ENCODE assay signal across 20 mouse cellular contexts in genomic region chr6:65600887-65601286, GRCm38 (mm10).
A peak's percentile ranks its signal among the peaks of the same experiment; 100 is the strongest.
DNase-seq lines count a peak whose midpoint lies in the region; ATAC-seq and TF ChIP-seq lines count a peak whose summit lies in the region.
"Had no signal": no experiment of that assay in that cellular context is flagged by ENCODE, and none has a peak within 500 bp of the region (broad histone marks: within the 10 kb centered on the region; RNA-seq: fewer than 3 reads in every experiment).

No protein-coding gene starts in this region.

- peak; percentile 77 for ATAC-seq in lung, embryonic 14.5 days (ENCODE audit: insufficient read depth)
- ATAC-seq in lung, embryonic 16.5 days (ENCODE audit: low read depth) = peak; percentile 65
- ATAC-seq: forebrain, embryonic 14.5 days had no signal

- peaks cover 4% of the 10 kb centered on the region for H3K4me1 ChIP-seq in lung, embryonic 14.5 days (ENCODE audit: insufficient read depth)
- H3K4me1 ChIP-seq in lung, embryonic 16.5 days (replicated peaks; ENCODE audit: control insufficient read depth, insufficient read depth, low read length) = peaks cover 2% of the 10 kb centered on the region; the same call in 1 of the 2 replicates
- H3K4me1 ChIP-seq: embryonic facial prominence, embryonic 13.5 days; embryonic facial prominence, embryonic 15.5 days had no signal

- H3K27me3 ChIP-seq in lung, embryonic 14.5 days (ENCODE audit: insufficient read depth, low read length) = no peaks in the 10 kb centered on the region
- H3K27me3 ChIP-seq in lung, embryonic 16.5 days (ENCODE audit: control insufficient read depth, insufficient read depth, low read depth, low read length) = no peaks in the 10 kb centered on the region
- H3K27me3 ChIP-seq: embryonic facial prominence, embryonic 13.5 days; embryonic facial prominence, embryonic 15.5 days; forebrain, embryonic 12.5 days had no signal

- H3K36me3 ChIP-seq in lung, embryonic 14.5 days (ENCODE audit: insufficient read depth) = no peaks in the 10 kb centered on the region
- H3K36me3 ChIP-seq in lung, embryonic 16.5 days (ENCODE audit: control insufficient read depth, insufficient read depth, low read length) = no peaks in the 10 kb centered on the region
- H3K36me3 ChIP-seq: embryonic facial prominence, embryonic 13.5 days; embryonic facial prominence, embryonic 15.5 days; forebrain, embryonic 10.5 days; forebrain, embryonic 12.5 days had no signal

- H3K27ac ChIP-seq in lung, embryonic 14.5 days (ENCODE audit: low read depth) = peak overlapping the region; percentile 27; the same call in 1 of the 2 replicates
- peak overlapping the region; percentile 55 for H3K27ac ChIP-seq in lung, embryonic 16.5 days (ENCODE audit: low read length)
- H3K27ac ChIP-seq: embryonic facial prominence, embryonic 13.5 days; embryonic facial prominence, embryonic 15.5 days; forebrain, embryonic 10.5 days; forebrain, embryonic 12.5 days had no signal

- DNase-seq in lung, embryonic 14.5 days = peak; percentile 60
- no peak for DNase-seq in lung, postnatal 14 days
- no peak for DNase-seq in lung, postnatal 10 days
- DNase-seq in naive thymus-derived CD4-positive, alpha-beta T cell, adult 2 months (ENCODE audit: low read depth) = peak; percentile 27
- DNase-seq in left cerebral cortex, adult 8-10 months (ENCODE audit: low spot score in 2 of 2) = no peak
- DNase-seq: adrenal gland, adult 2 months; adrenal gland, postnatal 10 days; adrenal gland, postnatal 25 days; cerebellum, adult 11 months; cerebellum, adult 18-20 months; cerebellum, adult 8-10 months; cerebellum, adult 9-11 months; cerebellum, postnatal 36 days had no signal

- no peak for TF ChIP-seq CTCF in lung, embryonic 14.5 days (IDR thresholded peaks at IDR 0.05; ENCODE audit: low read depth)

- no peak overlapping the region for H3K9ac ChIP-seq in lung, embryonic 14.5 days
- H3K9ac ChIP-seq in lung, embryonic 16.5 days (ENCODE audit: low read length) = no peak overlapping the region
- H3K9ac ChIP-seq: embryonic facial prominence, embryonic 13.5 days; embryonic facial prominence, embryonic 15.5 days; forebrain, embryonic 12.5 days had no signal

- no peak overlapping the region for H3K4me2 ChIP-seq in lung, embryonic 14.5 days
- no peak overlapping the region for H3K4me2 ChIP-seq in lung, embryonic 16.5 days (ENCODE audit: low read depth, low read length)
- H3K4me2 ChIP-seq: embryonic facial prominence, embryonic 13.5 days; embryonic facial prominence, embryonic 15.5 days; forebrain, embryonic 12.5 days had no signal

- H3K4me3 ChIP-seq in lung, embryonic 14.5 days (ENCODE audit: low read depth, low read length) = no peak overlapping the region
- no peak overlapping the region for H3K4me3 ChIP-seq in lung, embryonic 16.5 days (ENCODE audit: low read length)
- H3K4me3 ChIP-seq: embryonic facial prominence, embryonic 13.5 days; embryonic facial prominence, embryonic 15.5 days; erythroblast, embryonic 14.5 days; forebrain, embryonic 10.5 days; forebrain, embryonic 12.5 days had no signal

- 26% methylated on average over 1 of the region's 1 CpGs for WGBS in lung, embryonic 14.5 days
- 29% methylated on average over 1 of the region's 1 CpGs for WGBS in lung, embryonic 16.5 days

- H3K9me3 ChIP-seq in lung, embryonic 14.5 days (ENCODE audit: low read depth, low read length) = no peaks in the 10 kb centered on the region
- H3K9me3 ChIP-seq in lung, embryonic 16.5 days (ENCODE audit: control insufficient read depth, low read length) = no peaks in the 10 kb centered on the region
- H3K9me3 ChIP-seq: embryonic facial prominence, embryonic 13.5 days; embryonic facial prominence, embryonic 15.5 days; forebrain, embryonic 10.5 days; forebrain, embryonic 12.5 days had no signal

Comparison
In these comparisons a context has a peak if more than half of its experiments do, and no peak if none do; other contexts are left out.
1. DNase-seq: peak in lung, embryonic 14.5 days (single experiment) and naive thymus-derived CD4-positive, alpha-beta T cell, adult 2 months (single experiment); none in lung, postnatal 14 days (single experiment), lung, postnatal 10 days (single experiment) and left cerebral cortex, adult 8-10 months (0 of 2).